Mouse (Mus musculus) liver, adult 2 months (tissue): ENCODE data around the gene Gm42517. TPM values are rescaled to one million over a fixed set of nuclear protein-coding genes. Genes with fewer than 3 reads are reported as not detected.

ENCODE experiments used
- DNase-seq: peaks from one replicate; pipeline ENCODE4 v3.0.0-alpha.2; 2011; ENCODE audit warnings: low read depth, low spot score; ENCODE audit errors: extremely low read depth
- H3K27ac ChIP-seq: fragments of 200-500 bp; replicated peaks from 2 replicates; pipeline ENCODE4 v1.5.1; 2012; ENCODE audit warnings: low read depth, mild to moderate bottlenecking, control low read depth, inconsistent platforms, low read length; ENCODE audit not compliant: insufficient read depth
- H3K27me3 ChIP-seq: fragments of 200-500 bp; 2 replicates; pipeline ENCODE4 v1.6.1; 2012; ENCODE audit warnings: mild to moderate bottlenecking, moderate library complexity, low read length, inconsistent platforms; ENCODE audit not compliant: control insufficient read depth, insufficient read depth
- H3K36me3 ChIP-seq: fragments of 200-500 bp; 2 replicates; pipeline ENCODE4 v1.6.1; 2012; ENCODE audit warnings: low read length, inconsistent platforms; ENCODE audit not compliant: control insufficient read depth, insufficient read depth
- H3K4me1 ChIP-seq: fragments of 200-500 bp; 2 replicates; pipeline ENCODE4 v1.6.1; 2011; ENCODE audit warnings: low read length; ENCODE audit not compliant: control insufficient read depth, insufficient read depth
- H3K4me3 ChIP-seq: fragments of 200-500 bp; 2 replicates; pipeline ENCODE4 v1.5.1; 2011; ENCODE audit warnings: low read depth, mild to moderate bottlenecking, control low read depth, low read length, moderate library complexity; ENCODE audit not compliant: insufficient read depth
- H3K79me2 ChIP-seq: fragments of 200-500 bp; 2 replicates; pipeline ENCODE4 v1.6.1; 2012; ENCODE audit warnings: inconsistent platforms, mild to moderate bottlenecking, low read length, moderate library complexity; ENCODE audit not compliant: control insufficient read depth, insufficient read depth
- H3K9ac ChIP-seq: fragments of 200-500 bp; 2 replicates; pipeline ENCODE4 v1.6.1; 2012; ENCODE audit warnings: low read depth, mild to moderate bottlenecking, control low read depth, inconsistent platforms, low read length
- CTCF ChIP-seq: fragments of 200-500 bp; IDR thresholded peaks from 2 replicates; pipeline ENCODE4 v1.5.1; 2011; ENCODE audit warnings: low read depth, low read length, control low read depth
- POLR2A ChIP-seq: fragments of 200-500 bp; IDR thresholded peaks from 2 replicates; pipeline ENCODE4 v1.6.1; 2011; ENCODE audit warnings: low read length, control low read depth; ENCODE audit not compliant: insufficient read depth; ENCODE audit errors: extremely low read depth
- WGBS: fragments of 180-500 bp; shearing (Covaris S2); methylation state at CpG from one replicate; pipeline ENCODE4 v1.1.7; 2018; 5-methylcytosine and 5-hydroxymethylcytosine counted together
- polyA plus RNA-seq: library from polyadenylated mRNA; depleted of rRNA; stranded (reverse); fragments of >200 nt; gene quantifications from 2 replicates; pipeline ENCODE4 v1.2.3, GENCODE M21; 2012; rRNA removed
- total RNA-seq: library from RNA; depleted of rRNA; stranded (reverse); fragments of >200 nt; gene quantifications from 2 replicates; pipeline ENCODE4 v1.2.3, GENCODE M21; 2014; rRNA removed

The Gm42517 gene
- total RNA-seq = not detected in 2 replicates
- polyA plus RNA-seq = 0.06 TPM in 1 of 2 replicates, not detected in the other

GRCm38 (mm10) chr5:108367871-108368332 is at the start of gene Gm42517:
Gm42517 (minus strand) TSS chr5:108367922.
- 3% methylated on average over 32 of the region's 36 CpGs for whole genome bisulfite sequencing
- Histone ChIP-seq H3K9ac (no peak within 1 kb of the TSS; the same call in 1 of the 2 replicates), H3K27me3 (peaks cover 44% of the 10 kb centered on the region)

DNA sequence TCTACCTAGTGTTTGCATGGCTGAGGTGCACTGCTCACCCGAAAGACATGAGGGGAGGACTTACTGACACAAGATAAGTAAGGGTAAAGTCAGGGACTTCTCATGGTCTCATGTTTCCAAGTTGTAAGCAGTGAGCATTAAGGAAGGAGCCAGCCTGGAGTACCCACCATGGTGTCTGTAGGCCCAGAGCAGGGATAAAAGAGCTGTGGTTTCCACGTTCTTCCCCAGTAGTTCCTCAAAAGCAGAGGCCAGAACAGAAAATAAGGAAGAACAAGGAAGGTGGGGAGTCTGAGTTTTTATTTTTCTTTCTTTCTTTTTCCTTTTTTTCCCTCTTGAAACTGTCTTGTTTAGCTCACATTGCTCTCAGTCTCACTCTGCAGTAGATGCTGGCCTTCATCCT is 47.0 kb upstream of the Gm42517 start:
- Histone ChIP-seq H3K9ac (no peak overlapping the region), H3K4me1 (no peaks in the 10 kb centered on the region), H3K36me3 (no peaks in the 10 kb centered on the region), H3K79me2 (no peaks in the 10 kb centered on the region), H3K27ac (no peak overlapping the region), H3K4me3 (no peak overlapping the region), H3K27me3 (no peaks in the 10 kb centered on the region)
- DNase-seq = no peak
- 81% methylated on average over 2 of the region's 2 CpGs for WGBS
- TF ChIP-seq CTCF = no peak
- no peak for TF ChIP-seq POLR2A

More at GRCm38 (mm10) chr5:108367871-108368332, at the start of gene Gm42517:
- DNase-seq = no peak
- no peak within 1 kb of the TSS for H3K27ac ChIP-seq
- no peaks in the 10 kb centered on the region for H3K36me3 ChIP-seq
- peaks cover 7% of the 10 kb centered on the region for H3K4me1 ChIP-seq
- no peak for TF ChIP-seq POLR2A
- no peak for TF ChIP-seq CTCF
- no peaks in the 10 kb centered on the region for H3K79me2 ChIP-seq
- peak within 1 kb of the TSS; percentile 25; the same call in 1 of the 2 replicates for H3K4me3 ChIP-seq

DNA sequence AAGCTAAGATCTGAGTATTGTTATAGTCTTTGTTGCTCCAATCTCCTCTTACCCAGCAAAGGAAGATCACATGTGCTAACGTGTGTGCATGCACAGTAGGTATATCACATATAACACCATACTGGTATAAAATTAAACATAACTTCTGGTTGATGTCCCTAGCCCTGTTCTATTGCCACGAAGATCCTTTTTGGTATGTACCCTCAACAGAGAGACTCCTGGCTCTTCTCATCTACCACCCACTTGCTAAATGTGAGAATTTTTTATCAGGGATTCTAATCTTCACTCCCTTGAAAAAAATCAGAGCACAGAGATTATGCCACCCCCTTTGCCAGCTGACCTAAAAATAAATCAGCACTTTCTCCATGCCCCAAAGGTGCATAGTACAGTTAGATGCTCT is 39.3 kb upstream of the Gm42517 start:
- no peak overlapping the region for H3K9ac ChIP-seq
- TF ChIP-seq POLR2A (no peak), CTCF (no peak)
- H3K36me3 ChIP-seq = no peaks in the 10 kb centered on the region
- no peak overlapping the region for H3K27ac ChIP-seq
- H3K4me3 ChIP-seq = no peak overlapping the region
- H3K27me3 ChIP-seq = no peaks in the 10 kb centered on the region
- H3K4me1 ChIP-seq = no peaks in the 10 kb centered on the region
- no peak for DNase-seq
- no peaks in the 10 kb centered on the region for H3K79me2 ChIP-seq
- 71% methylated on average over 2 of the region's 2 CpGs for WGBS

DNA sequence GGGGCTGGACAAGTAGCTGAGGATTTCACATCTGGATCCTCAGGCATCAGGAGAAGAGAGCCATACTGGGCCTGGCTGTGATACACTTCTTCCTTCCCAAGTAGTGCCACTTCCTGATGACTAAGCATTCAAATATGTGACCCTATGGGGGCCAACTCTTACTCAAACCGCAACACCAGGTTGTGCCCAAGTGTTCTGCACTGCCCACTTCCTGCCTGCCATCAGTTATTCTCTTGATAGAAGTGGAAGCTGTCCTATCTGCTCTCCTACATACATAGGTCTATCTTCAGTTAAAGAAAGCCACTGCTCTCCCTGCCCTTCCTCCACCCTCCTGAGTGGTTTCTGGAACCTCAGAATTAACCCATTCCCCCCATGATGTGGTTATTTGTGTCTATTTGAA is 37.7 kb upstream of the Gm42517 start:
- Histone ChIP-seq H3K79me2 (no peaks in the 10 kb centered on the region), H3K4me3 (no peak overlapping the region), H3K36me3 (no peaks in the 10 kb centered on the region), H3K4me1 (no peaks in the 10 kb centered on the region), H3K27me3 (no peaks in the 10 kb centered on the region), H3K27ac (no peak overlapping the region), H3K9ac (no peak overlapping the region)
- DNase-seq = no peak
- no peak for TF ChIP-seq POLR2A
- TF ChIP-seq CTCF = no peak
- 59% methylated on average over 1 of the region's 1 CpGs for WGBS

DNA sequence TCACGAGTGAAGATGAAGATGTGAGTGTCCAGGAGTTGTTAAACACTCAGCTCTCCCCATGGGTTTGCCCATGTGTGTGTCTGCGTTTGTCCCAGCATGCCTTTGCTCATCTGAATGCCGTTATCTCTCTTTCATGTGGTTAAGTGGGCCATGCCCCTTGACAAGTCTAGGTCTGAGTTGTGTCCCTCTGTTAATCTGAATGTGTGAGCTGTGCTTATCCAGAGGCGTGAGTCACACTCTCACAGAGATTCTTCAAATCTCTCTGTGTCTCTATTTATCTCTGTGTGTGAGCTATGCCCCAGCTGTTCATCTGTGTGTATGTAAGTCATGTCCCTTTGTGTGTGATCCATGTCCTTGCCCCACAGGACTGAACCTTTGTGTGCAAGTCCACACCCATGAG is 35.7 kb upstream of the Gm42517 start:
- no peaks in the 10 kb centered on the region for H3K27me3 ChIP-seq
- H3K9ac ChIP-seq = no peak overlapping the region
- WGBS = 71% methylated on average over 4 of the region's 4 CpGs
- DNase-seq = no peak
- no peaks in the 10 kb centered on the region for H3K36me3 ChIP-seq
- no peaks in the 10 kb centered on the region for H3K79me2 ChIP-seq
- TF ChIP-seq CTCF (no peak), POLR2A (no peak)
- H3K4me3 ChIP-seq = no peak overlapping the region
- H3K27ac ChIP-seq = no peak overlapping the region
- H3K4me1 ChIP-seq = no peaks in the 10 kb centered on the region

- Histone ChIP-seq H3K4me1 (no peaks in the 10 kb centered on the region), H3K9ac (no peak overlapping the region), H3K27ac (no peak overlapping the region), H3K4me3 (no peak overlapping the region), H3K27me3 (no peaks in the 10 kb centered on the region; the same call in 1 of the 2 replicates), H3K79me2 (no peaks in the 10 kb centered on the region), H3K36me3 (no peaks in the 10 kb centered on the region)
- TF ChIP-seq CTCF (no peak), POLR2A (no peak)
- no peak for DNase-seq
- 76% methylated on average over 3 of the region's 3 CpGs for whole genome bisulfite sequencing
These were observed 22.0 kb upstream of the Gm42517 start for GRCm38 (mm10) chr5:108389744-108390143.
